Mouse (Mus musculus): ENCODE measurements around the gene Thsd7b. TPM values are rescaled to one million over a fixed set of nuclear protein-coding genes. Genes with fewer than 3 reads are reported as not detected.
"Not testable (repeated sequence)": the region's sequence is repeated elsewhere in the genome, so short reads cannot be mapped to it uniquely, and the experiment has no call there.

Gene Thsd7b
- polyA plus RNA-seq, 1 experiment, result not detected

GRCm38 (mm10) chr1:130222904-130223303 is 949.8 kb downstream of the Thsd7b start:
- H3K4me3 ChIP-seq (ENCODE audit: insufficient read depth, low read length), result no peak overlapping the region
- no peak for TF ChIP-seq POLR2A (IDR thresholded peaks at IDR 0.05; ENCODE audit: borderline replicate concordance, low read depth, low read length)
- TF ChIP-seq CTCF (IDR thresholded peaks at IDR 0.05; ENCODE audit: low read depth, low read length), result no peak
- no peak overlapping the region for H3K27ac ChIP-seq (ENCODE audit: insufficient read depth, low read depth, low read length)
- no peaks in the 10 kb centered on the region for H3K4me1 ChIP-seq (ENCODE audit: control insufficient read depth, insufficient read depth, low read length)

GRCm38 (mm10) chr1:130245563-130245962 is 972.5 kb downstream of the Thsd7b start:
- no peak overlapping the region for H3K27ac ChIP-seq (ENCODE audit: insufficient read depth, low read depth, low read length)
- no peak overlapping the region for H3K4me3 ChIP-seq (ENCODE audit: insufficient read depth, low read length)
- no peaks in the 10 kb centered on the region for H3K4me1 ChIP-seq (ENCODE audit: control insufficient read depth, insufficient read depth, low read length)
- TF ChIP-seq CTCF (IDR thresholded peaks at IDR 0.05; ENCODE audit: low read depth, low read length) (no peak), POLR2A (IDR thresholded peaks at IDR 0.05; ENCODE audit: borderline replicate concordance, low read depth, low read length) (no peak)

GRCm38 (mm10) chr1:130246264-130246663 is 973.2 kb downstream of the Thsd7b start:
- not testable (repeated sequence) for H3K27ac ChIP-seq (ENCODE audit: insufficient read depth, low read depth, low read length); H3K4me3 ChIP-seq (ENCODE audit: insufficient read depth, low read length); H3K4me1 ChIP-seq (ENCODE audit: control insufficient read depth, insufficient read depth, low read length)

GRCm38 (mm10) chr1:130246930-130247329 is 973.8 kb downstream of the Thsd7b start:
- not testable (repeated sequence) for H3K4me1 ChIP-seq (ENCODE audit: control insufficient read depth, insufficient read depth, low read length)

GRCm38 (mm10) chr1:130262046-130262445 is 988.9 kb downstream of the Thsd7b start:
- H3K4me3 ChIP-seq (ENCODE audit: insufficient read depth, low read length), result no peak overlapping the region
- TF ChIP-seq CTCF (IDR thresholded peaks at IDR 0.05; ENCODE audit: low read depth, low read length) (no peak), POLR2A (IDR thresholded peaks at IDR 0.05; ENCODE audit: borderline replicate concordance, low read depth, low read length) (no peak)
- H3K4me1 ChIP-seq (ENCODE audit: control insufficient read depth, insufficient read depth, low read length), result no peaks in the 10 kb centered on the region
- no peak overlapping the region for H3K27ac ChIP-seq (ENCODE audit: insufficient read depth, low read depth, low read length)

More at GRCm38 (mm10) chr1:130246930-130247329, 973.8 kb downstream of the Thsd7b start:
- not testable (repeated sequence) for H3K27ac ChIP-seq (ENCODE audit: insufficient read depth, low read depth, low read length); H3K4me3 ChIP-seq (ENCODE audit: insufficient read depth, low read length)
